Mouse (Mus musculus): Measurements from ENCODE around the gene Zfp354a.
"Not testable (repeated sequence)": the region's sequence is repeated elsewhere in the genome, so short reads cannot be mapped to it uniquely, and the experiment has no call there.

GRCm38 (mm10) chr11:51047809-51048208 is 11.2 kb upstream of the Zfp354a start, which contains the start of gene Olfr1375:
- TF ChIP-seq CTCF, POLR2A (IDR thresholded peaks at IDR 0.05; ENCODE audit: extremely low read depth, insufficient read depth, low read length): not testable (repeated sequence)

All from cortical plate, adult 2 months (tissue).